Mouse (Mus musculus): ENCODE results near the gene Ms4a6b.
"Not testable (repeated sequence)": the region's sequence is repeated elsewhere in the genome, so short reads cannot be mapped to it uniquely, and the experiment has no call there.

Gene Ms4a6b

GRCm38 (mm10) chr19:11516246-11516645, at the start of gene Ms4a6b:
Ms4a6b (plus strand) TSS chr19:11516512.
- DNase-seq (ENCODE audit: low read depth), result no peak

DNA sequence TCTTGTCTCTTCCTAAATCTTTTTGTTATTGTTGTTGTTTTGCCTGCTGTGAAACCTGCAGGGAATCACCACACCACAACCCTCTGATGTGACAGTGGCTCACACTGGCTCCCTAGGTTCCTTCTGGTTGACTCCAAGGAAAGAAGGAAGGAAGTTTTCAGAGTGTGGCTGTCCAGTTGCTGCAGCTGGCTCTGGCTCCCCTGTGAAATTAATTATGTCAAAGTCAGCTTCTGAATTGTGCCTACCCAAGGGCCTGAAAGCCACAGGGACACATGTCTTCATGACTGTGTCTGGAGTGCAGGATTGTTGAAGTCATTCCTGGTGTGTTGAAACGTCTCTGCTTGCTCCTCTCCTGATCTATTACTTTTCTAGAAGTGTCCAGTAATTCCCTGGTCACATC, 48.0 kb upstream of the Ms4a6b start:
- not testable (repeated sequence) for DNase-seq (ENCODE audit: low read depth)

DNA sequence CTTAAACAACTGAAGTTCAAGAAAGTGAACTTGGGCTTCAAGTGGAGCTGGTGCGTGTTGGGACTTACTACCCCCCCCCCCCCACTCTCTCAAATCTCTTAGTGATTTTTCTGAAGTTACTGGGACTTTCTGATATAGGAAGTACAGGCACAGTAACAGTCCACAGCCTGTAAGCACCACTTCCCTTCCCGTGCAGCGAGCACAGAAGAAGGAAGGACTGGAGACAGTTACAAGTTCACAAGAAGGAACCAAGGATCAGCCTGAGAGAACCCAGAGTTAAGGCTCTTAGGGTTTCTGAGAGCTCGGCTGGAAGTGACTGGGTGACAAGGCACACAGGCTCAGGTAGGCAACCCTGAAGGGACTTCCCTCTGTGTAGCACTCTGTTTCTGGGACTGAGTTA, 47.1 kb upstream of the Ms4a6b start, which contains the start of gene Ms4a6c:
TSS of gene Ms4a6c (plus strand) at position 152 of the 400 bp plus-strand sequence.
- peak; percentile 50 for DNase-seq (ENCODE audit: low read depth)

- DNase-seq (ENCODE audit: low read depth), result peak; percentile 61
These were observed 36.6 kb upstream of the Ms4a6b start for GRCm38 (mm10) chr19:11479714-11480113.

GRCm38 (mm10) chr19:11482684-11483083, 33.6 kb upstream of the Ms4a6b start:
- DNase-seq (ENCODE audit: low read depth), result no peak

DNA sequence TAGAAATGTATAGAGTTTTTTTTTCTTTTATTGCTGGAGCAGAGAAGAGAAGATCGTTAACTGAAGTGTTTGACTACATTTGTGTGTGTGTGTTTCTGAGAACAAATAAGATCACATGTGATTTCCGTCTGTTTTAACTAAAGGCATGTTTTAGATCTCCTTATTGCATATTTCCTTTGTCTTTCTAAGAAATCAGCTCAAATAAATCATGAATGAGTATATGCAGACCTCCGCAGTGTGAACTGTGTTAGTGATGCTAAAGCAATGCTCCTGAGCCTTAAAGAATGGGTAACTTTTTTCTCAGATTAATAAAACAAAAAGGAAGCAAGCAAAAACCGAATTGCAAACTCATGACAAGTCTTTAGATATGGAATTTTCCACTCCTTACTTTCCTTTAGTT, 32.4 kb upstream of the Ms4a6b start:
- DNase-seq (ENCODE audit: low read depth), result peak; percentile 73

DNA sequence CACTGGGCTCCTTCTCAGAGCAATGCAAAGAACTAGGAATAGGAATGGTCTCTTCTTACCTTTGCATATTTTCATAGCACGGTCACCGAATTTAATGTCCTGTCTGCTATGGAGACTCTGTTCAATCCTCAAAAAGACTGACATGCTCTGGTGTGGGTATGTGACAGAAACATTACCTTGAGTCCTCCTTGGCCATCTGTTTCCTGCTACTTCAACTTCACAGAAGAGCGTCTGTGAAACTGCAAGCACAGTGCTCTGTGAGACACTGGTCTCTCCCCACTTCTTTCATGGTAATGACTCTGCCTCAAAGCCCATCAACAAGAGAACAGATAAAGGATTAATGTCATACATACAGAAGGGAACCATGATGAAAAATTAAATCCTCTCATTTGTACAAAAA, 31.9 kb upstream of the Ms4a6b start:
- DNase-seq (ENCODE audit: low read depth), result peak; percentile 84

DNA sequence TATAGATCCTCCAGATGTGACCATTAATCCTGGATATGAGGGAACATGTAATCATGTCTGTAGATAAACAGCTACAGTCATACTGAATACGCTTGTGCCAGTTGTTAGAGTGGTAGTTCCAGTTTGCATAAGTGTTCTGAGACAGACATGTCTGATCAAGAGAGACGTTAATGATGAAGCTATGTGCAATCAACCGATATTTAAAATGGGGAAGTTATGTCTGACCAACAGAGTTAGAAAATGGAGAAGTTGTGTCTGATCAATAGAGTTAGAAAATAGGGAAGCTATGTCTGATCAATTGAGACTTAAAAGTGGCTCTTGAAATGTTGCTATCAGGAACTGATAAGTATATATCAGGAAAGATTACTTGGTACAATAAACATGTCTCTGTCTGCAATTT, 31.0 kb upstream of the Ms4a6b start:
- no peak for DNase-seq (ENCODE audit: low read depth)

- peak; percentile 89 for DNase-seq (ENCODE audit: low read depth)
These were observed 30.6 kb upstream of the Ms4a6b start, which contains the start of gene Gm8369 for GRCm38 (mm10) chr19:11485746-11486145. Gm8369 (plus strand) TSS chr19:11485938.

DNA sequence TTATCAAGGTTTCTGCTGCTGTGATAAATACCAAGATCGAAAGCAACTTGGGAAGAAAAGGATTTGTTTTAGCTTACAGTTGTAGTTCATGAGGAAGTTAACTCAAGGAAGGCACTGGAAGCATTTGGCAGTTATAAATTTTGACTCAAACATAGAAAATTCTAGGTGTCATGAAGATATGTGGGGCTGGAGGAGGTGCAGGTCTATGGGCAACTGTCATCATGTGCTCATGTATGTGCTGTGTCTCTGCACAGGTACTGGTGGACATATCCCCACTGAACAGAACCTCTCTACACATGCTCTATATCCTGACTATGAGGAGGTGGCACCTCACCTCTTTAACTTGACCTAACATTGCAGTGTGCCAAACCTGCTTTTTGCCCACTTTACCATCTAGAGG, 29.7 kb upstream of the Ms4a6b start:
- DNase-seq (ENCODE audit: low read depth), result peak; percentile 68

DNA sequence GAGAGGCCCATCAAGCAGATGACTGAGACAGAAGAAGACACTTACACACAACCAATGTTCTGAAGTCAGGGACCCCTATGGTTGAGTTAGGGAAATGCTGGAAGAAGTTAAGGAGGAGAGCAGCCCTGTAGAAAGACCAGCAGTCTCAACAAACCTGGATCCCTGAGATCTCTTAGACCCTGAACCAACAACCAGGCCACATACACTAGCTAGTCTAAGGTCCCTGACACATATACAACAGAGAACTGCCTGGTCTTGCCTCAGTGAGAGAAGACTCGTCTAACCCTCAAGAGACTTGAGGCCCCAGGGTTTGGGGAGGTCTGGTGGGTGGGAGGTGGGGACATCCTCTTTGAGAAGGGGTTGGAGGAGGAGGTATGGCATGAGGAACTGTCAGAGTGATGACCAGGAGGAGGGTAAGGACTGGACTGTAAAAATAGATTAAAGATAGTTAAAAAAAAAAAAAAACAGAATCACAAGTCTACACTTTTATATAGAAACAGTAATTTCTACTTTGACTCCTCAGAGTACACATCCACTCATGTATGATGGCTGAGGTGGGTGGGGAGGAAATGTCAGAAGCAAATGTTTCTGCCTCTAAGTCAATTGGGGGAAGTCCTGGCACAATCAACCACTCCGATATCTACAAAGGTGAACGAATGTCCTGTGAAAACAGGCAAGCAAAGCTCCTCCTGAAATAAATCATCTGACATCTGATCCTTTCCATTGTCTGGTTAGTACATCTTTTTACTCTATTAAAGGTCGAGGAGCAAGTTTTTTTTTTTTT, 24.7 kb upstream of the Ms4a6b start:
- peak; percentile 72 for DNase-seq (ENCODE audit: low read depth)

DNA sequence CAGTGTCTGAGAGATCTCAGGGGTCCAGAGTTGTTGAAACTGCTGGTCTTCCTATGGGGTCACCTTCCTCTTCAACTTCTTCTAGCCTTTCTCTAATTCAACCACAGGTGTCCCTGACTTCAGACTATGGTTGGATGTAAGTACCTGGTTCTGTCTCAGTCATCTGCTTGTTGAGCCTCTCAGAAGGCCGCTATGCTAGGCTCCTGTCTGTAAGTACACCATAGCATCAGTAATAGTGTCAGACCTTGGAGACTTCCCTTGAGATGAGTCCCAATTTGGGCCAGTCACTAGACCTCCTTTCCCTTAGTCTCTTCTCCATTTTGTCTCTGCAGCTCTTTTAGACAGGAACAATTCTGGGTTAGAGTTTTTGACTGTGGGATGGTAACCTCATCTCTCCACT, 23.6 kb upstream of the Ms4a6b start:
- DNase-seq (ENCODE audit: low read depth), result peak; percentile 29

DNA sequence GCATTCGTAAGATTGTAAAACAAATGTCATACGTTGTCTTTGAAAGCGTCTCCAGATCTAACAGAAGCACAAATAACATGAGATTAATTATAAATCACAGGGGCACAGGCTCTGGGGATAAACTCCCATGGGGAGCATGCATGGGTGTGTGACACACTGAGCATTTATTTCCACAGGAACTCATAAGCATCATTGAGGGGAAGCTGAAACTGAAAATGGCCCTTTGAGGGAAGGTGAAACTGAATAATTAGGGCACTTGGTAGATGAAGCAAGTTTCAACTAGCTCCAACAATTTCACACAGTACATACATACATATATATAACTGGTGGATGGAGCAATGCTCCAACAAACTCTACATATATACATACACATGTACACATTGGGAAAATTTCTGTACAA, 21.8 kb upstream of the Ms4a6b start:
- peak; percentile 68 for DNase-seq (ENCODE audit: low read depth)

GRCm38 (mm10) chr19:11496361-11496760, 20.0 kb upstream of the Ms4a6b start:
- DNase-seq (ENCODE audit: low read depth), result peak; percentile 55

DNA sequence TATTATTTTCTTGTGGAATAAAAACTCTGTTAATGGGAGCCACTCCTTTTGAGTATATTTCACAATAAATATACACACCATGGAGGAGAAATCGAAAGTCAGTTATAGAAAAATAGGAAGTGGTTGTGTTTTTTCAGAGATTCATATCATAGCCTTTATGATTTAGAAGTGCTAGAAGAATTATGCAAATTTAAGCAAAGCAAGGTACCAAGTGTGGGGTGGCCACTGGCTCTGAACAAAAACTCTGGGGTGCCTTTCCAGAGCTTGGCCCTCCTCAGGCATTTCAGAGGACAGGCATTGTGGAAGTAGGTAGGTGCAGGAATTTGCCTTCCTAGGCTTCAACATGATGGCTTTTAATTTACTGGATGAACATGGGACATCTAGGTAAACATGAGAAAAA, 19.0 kb upstream of the Ms4a6b start:
- DNase-seq (ENCODE audit: low read depth), result peak; percentile 61

GRCm38 (mm10) chr19:11500796-11501195, 15.5 kb upstream of the Ms4a6b start:
- DNase-seq (ENCODE audit: low read depth), result peak; percentile 61

GRCm38 (mm10) chr19:11501326-11501725, 15.0 kb upstream of the Ms4a6b start:
- DNase-seq (ENCODE audit: low read depth), result peak; percentile 60

DNA sequence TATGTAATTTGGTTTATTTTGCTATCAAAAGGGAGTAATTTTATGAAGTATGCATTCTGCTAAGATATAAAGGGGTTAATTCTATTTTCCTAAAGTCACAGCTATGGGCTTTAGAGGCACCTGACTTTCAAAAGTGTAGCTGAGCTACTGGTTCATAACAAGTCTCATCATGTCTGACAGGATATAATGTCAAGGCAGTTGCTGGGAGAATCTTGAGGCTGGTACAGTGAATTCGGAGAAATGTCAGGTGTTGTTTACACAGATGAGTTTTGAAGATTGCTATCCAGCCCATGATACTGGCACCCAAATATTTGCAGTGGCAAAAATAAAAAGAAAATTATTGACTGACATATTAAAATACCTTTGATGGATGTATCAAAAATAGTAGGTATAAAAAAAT, 11.5 kb upstream of the Ms4a6b start:
- peak; percentile 73 for DNase-seq (ENCODE audit: low read depth)

- peak; percentile 71 for DNase-seq (ENCODE audit: low read depth)
These were observed 2.9 kb upstream of the Ms4a6b start for GRCm38 (mm10) chr19:11513458-11513857.

- peak; percentile 88 for DNase-seq (ENCODE audit: low read depth)
These were observed 533 bp downstream of the Ms4a6b start for GRCm38 (mm10) chr19:11516845-11517244.

GRCm38 (mm10) chr19:11517373-11517772, 1.1 kb downstream of the Ms4a6b start:
- DNase-seq (ENCODE audit: low read depth), result not testable (repeated sequence)

DNA sequence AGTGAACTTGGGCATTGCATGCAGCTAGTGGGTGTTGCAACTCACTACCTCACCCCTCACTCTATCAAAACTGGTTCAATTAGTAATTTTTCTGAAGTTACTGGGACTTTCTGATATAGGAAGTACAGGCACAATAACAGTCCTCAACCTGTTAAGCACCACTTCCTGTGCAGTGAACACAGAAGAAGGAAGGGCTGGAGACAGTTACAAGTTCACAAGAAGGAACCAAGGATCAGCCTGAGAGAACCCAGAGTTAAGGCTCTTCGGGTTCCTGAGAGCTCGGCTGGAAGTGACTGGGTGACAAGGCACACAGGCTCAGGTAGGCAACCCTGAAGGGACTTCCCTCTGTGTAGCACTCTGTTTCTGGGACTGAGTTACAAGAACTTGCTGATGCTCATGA, 2.0 kb downstream of the Ms4a6b start:
- peak; percentile 71 for DNase-seq (ENCODE audit: low read depth)

DNA sequence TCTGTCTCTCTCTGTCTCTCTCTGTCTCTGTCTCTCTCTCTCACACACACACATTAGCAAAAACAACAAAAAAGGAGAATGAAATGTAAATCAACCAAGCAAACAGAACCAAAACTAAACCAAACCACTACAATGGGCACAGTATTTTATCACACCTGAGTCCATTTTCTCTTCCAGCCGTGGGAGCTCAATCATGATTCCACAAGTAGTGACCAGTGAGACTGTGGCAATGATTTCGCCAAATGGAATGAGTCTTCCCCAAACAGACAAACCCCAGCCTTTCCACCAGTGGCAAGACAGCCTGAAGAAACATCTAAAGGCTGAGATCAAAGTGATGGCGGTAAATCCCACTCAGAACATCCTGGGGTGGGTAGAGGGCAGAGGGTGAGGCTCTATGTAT, 3.8 kb downstream of the Ms4a6b start:
- peak; percentile 54 for DNase-seq (ENCODE audit: low read depth)

GRCm38 (mm10) chr19:11533421-11533820, 17.1 kb downstream of the Ms4a6b start:
- DNase-seq (ENCODE audit: low read depth), result peak; percentile 40
